Mouse (Mus musculus): ENCODE results near the gene Olfr794. TPM values are rescaled to one million over a fixed set of nuclear protein-coding genes. Genes with fewer than 3 reads are reported as not detected.
A peak's percentile ranks its signal among the peaks of the same experiment; 100 is the strongest.

The Olfr794 gene
- total RNA-seq, 1 experiment: not detected

DNA sequence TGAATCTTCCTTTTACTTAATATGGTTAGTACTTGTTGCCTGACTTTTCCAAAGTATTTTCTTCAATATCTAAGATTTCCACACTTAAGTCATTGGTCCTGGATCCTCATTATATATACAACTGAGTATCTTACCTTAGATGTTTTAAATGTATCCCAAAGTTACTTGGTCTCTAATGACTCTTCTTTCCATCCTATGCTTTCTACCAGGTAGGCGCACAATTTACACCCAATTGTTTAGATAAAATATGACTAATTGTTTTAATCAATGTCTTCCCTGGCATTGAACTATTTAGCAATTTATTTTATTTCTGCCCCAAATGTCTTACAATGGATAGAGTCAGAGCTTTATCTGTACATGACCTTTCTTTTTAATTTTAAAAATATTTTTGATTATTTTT is 45.0 kb downstream of the Olfr794 start, which contains the start of gene Olfr796:
TSS of gene Olfr796 (minus strand) at position 101 of the 400 bp plus-strand sequence.
- in situ Hi-C loops (cut with MboI; ENCODE audit: low sequenced_read_pairs in 2 of 2, unreplicated experiment in 2 of 2): no loop called here
- H3K27ac ChIP-seq (ENCODE audit: insufficient read depth, low read depth, low read length, poor library complexity, severe bottlenecking): no peak within 1 kb of the TSS
- no peak within 1 kb of the TSS for H3K9ac ChIP-seq (ENCODE audit: insufficient read depth, low read depth, low read length, poor library complexity, severe bottlenecking)
- no peaks in the 10 kb centered on the region for H3K4me1 ChIP-seq (ENCODE audit: control insufficient read depth in 2 of 2, insufficient read depth in 2 of 2, low read length in 2 of 2, poor library complexity in 1 of 2)
- DNase-seq (ENCODE audit: low read depth, low spot score): no peak
- H3K9me3 ChIP-seq (ENCODE audit: control insufficient read depth, insufficient read depth, low read depth, low read length): no peaks in the 10 kb centered on the region
- no peak for TF ChIP-seq CHD2 (IDR thresholded peaks at IDR 0.05; ENCODE audit: low read depth, low read length)
- TF ChIP-seq ZNF384 (IDR thresholded peaks at IDR 0.05; ENCODE audit: low read depth, low read length): no peak
- TF ChIP-seq MAFK (IDR thresholded peaks at IDR 0.05; ENCODE audit: insufficient read depth, low read depth, low read length): no peak
- no peak for TF ChIP-seq ZC3H11A (IDR thresholded peaks at IDR 0.05; ENCODE audit: borderline replicate concordance, low read depth, low read length)
- TF ChIP-seq HCFC1 (IDR thresholded peaks at IDR 0.05; ENCODE audit: borderline replicate concordance, insufficient read depth, low read length): no peak
- no peaks in the 10 kb centered on the region for H3K36me3 ChIP-seq (ENCODE audit: control insufficient read depth, insufficient read depth, low read length, poor library complexity, severe bottlenecking)
- no peak within 1 kb of the TSS for H3K4me3 ChIP-seq (ENCODE audit: insufficient read depth in 1 of 2, low read depth in 1 of 2, low read length in 2 of 2, poor library complexity in 1 of 2, severe bottlenecking in 1 of 2)

DNA sequence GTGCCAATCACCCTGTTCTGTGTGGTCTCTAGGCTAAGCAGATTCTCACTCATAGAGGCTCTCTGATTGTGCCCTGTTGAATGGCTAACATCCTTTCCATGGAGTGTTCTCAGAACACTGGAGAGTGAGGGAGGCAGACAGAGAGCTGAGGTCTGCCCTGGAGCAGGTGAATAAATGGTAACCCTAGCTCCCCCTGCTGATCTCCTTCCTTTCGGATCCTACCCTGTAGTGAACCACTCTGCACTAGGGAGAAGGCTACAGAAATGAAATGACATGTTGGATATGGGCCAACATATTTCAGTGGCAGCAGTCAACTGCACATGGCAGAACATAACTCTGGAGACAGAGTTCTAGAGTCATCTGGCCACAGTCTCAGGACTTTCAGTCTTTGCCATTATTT is 54.3 kb downstream of the Olfr794 start:
- H3K9me3 ChIP-seq (ENCODE audit: control insufficient read depth, insufficient read depth, low read depth, low read length): no peaks in the 10 kb centered on the region
- peak; percentile 11 for DNase-seq (ENCODE audit: low read depth, low spot score)
- no peak overlapping the region for H3K27ac ChIP-seq (ENCODE audit: insufficient read depth, low read depth, low read length, poor library complexity, severe bottlenecking)
- H3K4me1 ChIP-seq (ENCODE audit: control insufficient read depth in 2 of 2, insufficient read depth in 2 of 2, low read length in 2 of 2, poor library complexity in 1 of 2): no peaks in the 10 kb centered on the region
- in situ Hi-C loops (cut with MboI; ENCODE audit: low sequenced_read_pairs in 2 of 2, unreplicated experiment in 2 of 2): no loop called here
- TF ChIP-seq CHD2 (IDR thresholded peaks at IDR 0.05; ENCODE audit: low read depth, low read length): no peak
- no peak for TF ChIP-seq ZNF384 (IDR thresholded peaks at IDR 0.05; ENCODE audit: low read depth, low read length)
- TF ChIP-seq HCFC1 (IDR thresholded peaks at IDR 0.05; ENCODE audit: borderline replicate concordance, insufficient read depth, low read length): no peak
- TF ChIP-seq MAFK (IDR thresholded peaks at IDR 0.05; ENCODE audit: insufficient read depth, low read depth, low read length): no peak
- no peak for TF ChIP-seq ZC3H11A (IDR thresholded peaks at IDR 0.05; ENCODE audit: borderline replicate concordance, low read depth, low read length)
- no peak overlapping the region for H3K9ac ChIP-seq (ENCODE audit: insufficient read depth, low read depth, low read length, poor library complexity, severe bottlenecking)
- H3K4me3 ChIP-seq (ENCODE audit: insufficient read depth in 1 of 2, low read depth in 1 of 2, low read length in 2 of 2, poor library complexity in 1 of 2, severe bottlenecking in 1 of 2): no peak overlapping the region
- H3K36me3 ChIP-seq (ENCODE audit: control insufficient read depth, insufficient read depth, low read length, poor library complexity, severe bottlenecking): no peaks in the 10 kb centered on the region

Other genes with a start within 250 kb of the Olfr794 start
- gene Olfr780, start 249.5 kb upstream of the Olfr794 start, total RNA-seq (2012; rRNA removed): not detected in 2 replicates
- not detected in 2 replicates for gene Olfr781, start 238.8 kb upstream of the Olfr794 start, total RNA-seq (2012; rRNA removed)
- gene Olfr782, start 218.8 kb upstream of the Olfr794 start, total RNA-seq (2012; rRNA removed): not detected in 2 replicates
- gene Olfr784, start 183.6 kb upstream of the Olfr794 start, total RNA-seq (2012; rRNA removed): 0.21 and 0.22 TPM in 2 replicates
- gene Olfr785, start 162.2 kb upstream of the Olfr794 start, total RNA-seq (2012; rRNA removed): not detected in 2 replicates
- not detected in 2 replicates for gene Olfr786, start 140.3 kb upstream of the Olfr794 start, total RNA-seq (2012; rRNA removed)
- gene Olfr787, start 105.8 kb upstream of the Olfr794 start, total RNA-seq (2012; rRNA removed): 0.62 and 0.95 TPM in 2 replicates
- gene Olfr788, start 96.7 kb upstream of the Olfr794 start, total RNA-seq (2012; rRNA removed): 0.05 TPM in 1 of 2 replicates, not detected in the other
- not detected in 2 replicates for gene Olfr789, start 82.9 kb upstream of the Olfr794 start, total RNA-seq (2012; rRNA removed)
- not detected in 2 replicates for gene Olfr790, start 69.2 kb upstream of the Olfr794 start, total RNA-seq (2012; rRNA removed)
- gene Olfr791, start 45.9 kb upstream of the Olfr794 start, total RNA-seq (2012; rRNA removed): not detected in 2 replicates
- gene Olfr792, start 28.5 kb upstream of the Olfr794 start, total RNA-seq (2012; rRNA removed): not detected in 2 replicates
- gene Olfr796, start 44.9 kb downstream of the Olfr794 start, total RNA-seq (2012; rRNA removed): not detected in 2 replicates
- gene Olfr798, start 60.3 kb downstream of the Olfr794 start, total RNA-seq (2012; rRNA removed): not detected in 2 replicates
- not detected in 2 replicates for gene Olfr799, start 69.8 kb downstream of the Olfr794 start, total RNA-seq (2012; rRNA removed)
- not detected in 2 replicates for gene Olfr800, start 90.0 kb downstream of the Olfr794 start, total RNA-seq (2012; rRNA removed)
- not detected in 2 replicates for gene Olfr801, start 106.2 kb downstream of the Olfr794 start, total RNA-seq (2012; rRNA removed)
- gene Olfr802, start 120.5 kb downstream of the Olfr794 start, total RNA-seq (2012; rRNA removed): not detected in 2 replicates
- gene Olfr803, start 126.6 kb downstream of the Olfr794 start, total RNA-seq (2012; rRNA removed): not detected in 2 replicates
- gene Olfr804, start 135.6 kb downstream of the Olfr794 start, total RNA-seq (2012; rRNA removed): not detected in 2 replicates
- gene Olfr805, start 161.7 kb downstream of the Olfr794 start, total RNA-seq (2012; rRNA removed): not detected in 2 replicates
- not detected in 2 replicates for gene Olfr806, start 174.3 kb downstream of the Olfr794 start, total RNA-seq (2012; rRNA removed)
- gene Olfr807, start 190.1 kb downstream of the Olfr794 start, total RNA-seq (2012; rRNA removed): not detected in 2 replicates
- gene Olfr808, start 197.8 kb downstream of the Olfr794 start, total RNA-seq (2012; rRNA removed): not detected in 2 replicates
- gene Olfr809, start 207.0 kb downstream of the Olfr794 start, total RNA-seq (2012; rRNA removed): not detected in 2 replicates
- gene Olfr810, start 227.3 kb downstream of the Olfr794 start, total RNA-seq (2012; rRNA removed): not detected in 2 replicates
- gene Olfr811, start 236.7 kb downstream of the Olfr794 start, total RNA-seq (2012; rRNA removed): not detected in 2 replicates